Mouse (Mus musculus) left cerebral cortex, adult 2 months (tissue): ENCODE measurements at regions not wholly inside any gene's neighbourhood (a gene's known extent, or its start where the extent isn't known, plus 50 kb on each side); places are given as distances from the start of the nearest gene placed in this dataset.

Experiments used
- DNase-seq, 2 experiments: peaks; one replicate each; pipeline ENCODE4 v3.0.0; 2021 to 2022; ENCODE audit warnings: low spot score in 2 of 2, mixed read lengths in 1 of 2; ENCODE audit errors: extremely low spot score in 1 of 2
- H3K27ac ChIP-seq: fragments of 200-600 bp; 2 replicates; pipeline ENCODE4 v1.8.1; 2022
- H3K4me3 ChIP-seq: fragments of 200-600 bp; 2 replicates; pipeline ENCODE4 v1.8.1; 2022
- CTCF ChIP-seq: fragments of 200-600 bp; IDR thresholded peaks from 2 replicates; pipeline ENCODE4 v1.8.1; 2022; ENCODE audit warnings: antibody characterized with exemption, mild to moderate bottlenecking, moderate library complexity
- intact Hi-C: fragments of 180-260 bp; cut with DNase I; formaldehyde crosslinking; loops from one replicate; pipeline ENCODE4 v1.15.1; 2025

- peak overlapping the region; percentile 25 for H3K27ac ChIP-seq
- DNase-seq: peak in 1 of 2 experiments; percentile 31
- intact Hi-C loops: loop anchor here (5.0 kb wide), 1 partner anchor 44 kb away; no protein-coding TSS in a partner anchor
- no peak for TF ChIP-seq CTCF
- peak overlapping the region; percentile 25 for H3K4me3 ChIP-seq
Observed at GRCm38 (mm10) chr9:32016286-32016685, 99.7 kb upstream of the Arhgap32 start.

GRCm38 (mm10) chr9:32018020-32018419 is 97.9 kb upstream of the Arhgap32 start:
- Histone ChIP-seq H3K27ac (no peak overlapping the region), H3K4me3 (no peak overlapping the region)
- no peak for DNase-seq
- intact Hi-C loops: loop anchor here (5.0 kb wide), 1 partner anchor 46 kb away; no protein-coding TSS in a partner anchor
- no peak for TF ChIP-seq CTCF

GRCm38 (mm10) chr9:32019786-32020185 is 96.2 kb upstream of the Arhgap32 start:
- Histone ChIP-seq H3K4me3 (no peak overlapping the region), H3K27ac (no peak overlapping the region)
- intact Hi-C loops: loop anchor here (5.0 kb wide), 1 partner anchor 47 kb away; no protein-coding TSS in a partner anchor
- no peak for TF ChIP-seq CTCF
- no peak for DNase-seq

- DNase-seq: no peak
- intact Hi-C loops: no loop called here
- TF ChIP-seq CTCF: no peak
- Histone ChIP-seq H3K27ac (no peak overlapping the region), H3K4me3 (no peak overlapping the region)
Observed at GRCm38 (mm10) chr9:32020942-32021731, 94.8 kb upstream of the Arhgap32 start.

GRCm38 (mm10) chr9:32021755-32022154 is 94.2 kb upstream of the Arhgap32 start:
- no peak overlapping the region for H3K27ac ChIP-seq
- DNase-seq: no peak
- intact Hi-C loops: no loop called here
- H3K4me3 ChIP-seq: no peak overlapping the region
- TF ChIP-seq CTCF: no peak

- H3K4me3 ChIP-seq: no peak overlapping the region
- no peak for DNase-seq
- H3K27ac ChIP-seq: no peak overlapping the region
- intact Hi-C loops: no loop called here
- TF ChIP-seq CTCF: no peak
Observed at GRCm38 (mm10) chr9:32022996-32023395, 92.9 kb upstream of the Arhgap32 start.

GRCm38 (mm10) chr9:32024767-32025166 is 91.2 kb upstream of the Arhgap32 start:
- H3K4me3 ChIP-seq: no peak overlapping the region
- H3K27ac ChIP-seq: no peak overlapping the region
- intact Hi-C loops: no loop called here
- no peak for TF ChIP-seq CTCF
- DNase-seq: no peak

GRCm38 (mm10) chr9:32027962-32028361 is 88.0 kb upstream of the Arhgap32 start:
- H3K27ac ChIP-seq: no peak overlapping the region
- TF ChIP-seq CTCF: no peak
- no peak for DNase-seq
- intact Hi-C loops: no loop called here
- H3K4me3 ChIP-seq: no peak overlapping the region

- H3K27ac ChIP-seq: no peak overlapping the region
- intact Hi-C loops: no loop called here
Observed at GRCm38 (mm10) chr9:32029001-32029400, 86.9 kb upstream of the Arhgap32 start.

GRCm38 (mm10) chr9:32029786-32030185 is 86.2 kb upstream of the Arhgap32 start:
- intact Hi-C loops: loop anchor here (5.0 kb wide), 3 partner anchors 38 to 128 kb away; no protein-coding TSS in a partner anchor
- Histone ChIP-seq H3K27ac (no peak overlapping the region), H3K4me3 (no peak overlapping the region)
- TF ChIP-seq CTCF: no peak
- no peak for DNase-seq

More at GRCm38 (mm10) chr9:32029001-32029400, 86.9 kb upstream of the Arhgap32 start:
- DNase-seq: no peak
- H3K4me3 ChIP-seq: no peak overlapping the region
- TF ChIP-seq CTCF: no peak

- no peak for TF ChIP-seq CTCF
- Histone ChIP-seq H3K27ac (no peak overlapping the region), H3K4me3 (no peak overlapping the region)
- DNase-seq: no peak
- intact Hi-C loops: loop anchor here (5.0 kb wide), 3 partner anchors 37 to 127 kb away; no protein-coding TSS in a partner anchor
Observed at GRCm38 (mm10) chr9:32030203-32030602, 85.7 kb upstream of the Arhgap32 start.

GRCm38 (mm10) chr9:32031950-32032453 is 83.9 kb upstream of the Arhgap32 start:
- no peak for TF ChIP-seq CTCF
- peak; percentile 86 to 87 for DNase-seq
- peak overlapping the region; percentile 63 for H3K4me3 ChIP-seq
- peak overlapping the region; percentile 77 for H3K27ac ChIP-seq
- intact Hi-C loops: loop anchor here (5.0 kb wide), 3 partner anchors 35 to 125 kb away; no protein-coding TSS in a partner anchor
